Mouse (Mus musculus) kidney, adult 8-10 months (tissue): ENCODE data around the gene Cdk15.

Source experiments
- DNase-seq, 2 experiments: peaks; one replicate each; pipeline ENCODE4 v3.0.0; 2022

The Cdk15 gene

DNA sequence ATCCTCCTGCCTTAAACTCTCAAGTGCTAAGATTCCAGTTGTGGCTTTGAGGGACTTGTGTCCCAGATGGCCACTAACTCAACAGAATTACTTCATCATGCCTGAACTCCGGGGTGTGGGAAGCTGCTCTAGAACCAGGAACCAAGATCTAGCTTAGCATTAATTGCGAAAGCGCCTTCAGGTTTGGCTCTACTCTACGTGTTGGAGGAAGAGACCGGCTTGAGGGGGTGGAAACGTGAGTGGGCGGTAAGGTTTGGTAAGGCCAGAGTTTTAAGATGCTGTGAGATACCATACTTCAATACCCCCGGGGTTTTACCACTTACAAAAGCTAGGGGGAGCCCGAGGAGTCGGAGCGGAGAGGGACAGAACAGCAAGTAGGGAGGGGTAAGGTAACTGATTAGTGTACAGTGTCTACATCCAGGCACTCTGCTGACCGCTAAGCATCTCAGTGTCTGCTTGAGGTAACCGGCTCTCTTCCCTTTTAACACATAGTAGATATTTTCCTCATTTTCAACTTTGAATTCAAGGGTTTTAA lies 29.7 kb downstream of the Cdk15 start:
- DNase-seq: no peak

DNA sequence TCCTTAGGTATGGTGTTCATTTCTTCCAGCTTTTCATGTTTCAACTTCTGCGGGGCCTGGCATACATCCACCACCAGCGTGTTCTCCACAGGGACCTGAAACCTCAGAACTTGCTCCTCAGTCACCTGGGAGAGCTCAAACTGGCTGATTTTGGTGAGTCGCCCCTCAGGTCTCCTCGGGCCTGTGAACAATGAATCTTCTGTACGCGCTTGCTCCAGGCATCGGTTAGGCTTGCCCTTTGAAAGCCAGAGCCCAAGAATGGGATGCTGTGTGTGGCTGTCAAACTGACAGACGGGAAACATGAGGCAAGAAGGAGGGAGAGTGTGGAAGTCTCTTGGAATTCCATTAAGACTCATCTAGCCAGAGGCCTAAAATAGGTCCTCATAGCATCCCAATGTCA lies 31.0 kb downstream of the Cdk15 start:
- DNase-seq: no peak

DNA sequence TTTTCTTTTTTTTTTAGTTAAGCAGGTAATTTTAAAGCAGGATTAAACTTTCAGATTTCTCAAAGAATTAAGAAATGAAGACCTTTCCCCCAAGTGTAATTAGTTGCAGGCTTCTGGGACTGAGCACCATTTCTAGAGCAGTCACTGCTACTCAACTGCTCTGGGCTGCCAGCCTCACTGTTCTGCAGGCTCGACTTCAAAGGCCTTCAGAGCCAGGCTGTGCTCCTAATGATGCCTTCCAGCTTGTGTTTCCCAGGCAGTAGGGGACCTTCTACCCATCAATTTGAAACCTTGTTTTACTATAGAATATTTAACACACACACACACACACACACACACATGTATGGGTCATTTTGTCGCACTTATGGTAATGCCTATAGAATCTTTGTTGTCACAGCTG lies 34.9 kb downstream of the Cdk15 start:
- no peak for DNase-seq

DNA sequence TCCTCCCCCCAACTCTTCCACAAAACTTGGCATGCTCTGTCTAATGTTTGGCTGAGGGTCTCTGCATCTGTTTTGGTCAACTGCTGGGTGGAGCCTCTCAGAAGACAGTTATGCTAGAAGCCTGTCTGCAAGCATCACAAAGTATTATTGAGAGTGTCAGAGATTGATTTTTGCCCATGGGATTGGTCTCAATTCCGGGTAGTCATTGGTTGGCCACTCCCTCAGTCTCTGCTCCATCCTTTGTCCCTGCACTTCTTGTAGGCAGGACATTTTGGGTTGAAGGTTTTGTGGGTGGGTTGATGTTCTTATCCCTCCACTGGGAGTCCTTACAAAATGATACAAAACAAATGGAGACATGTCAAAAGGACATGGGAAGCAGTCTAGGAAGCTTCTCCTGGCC lies 39.1 kb downstream of the Cdk15 start:
- no peak for DNase-seq

DNA sequence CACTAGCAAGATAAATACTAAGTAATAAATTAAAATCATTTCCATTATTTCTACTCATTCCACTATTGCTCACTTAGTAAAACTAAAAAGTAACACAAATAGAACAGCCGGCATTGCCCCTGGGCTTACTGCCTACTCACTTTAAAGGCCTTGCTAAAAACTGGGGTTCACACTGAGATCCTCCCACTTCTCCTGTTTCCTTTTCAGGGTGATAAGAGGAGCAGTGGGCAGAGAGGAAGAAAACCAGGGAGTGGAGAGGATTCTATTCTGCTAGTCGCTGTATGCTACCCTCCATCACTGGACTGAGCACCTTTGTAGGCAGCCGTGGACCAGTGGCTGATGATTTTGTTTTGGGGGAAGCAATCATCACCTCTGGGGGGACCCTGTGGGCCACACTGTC lies 40.5 kb downstream of the Cdk15 start:
- DNase-seq: no peak

DNA sequence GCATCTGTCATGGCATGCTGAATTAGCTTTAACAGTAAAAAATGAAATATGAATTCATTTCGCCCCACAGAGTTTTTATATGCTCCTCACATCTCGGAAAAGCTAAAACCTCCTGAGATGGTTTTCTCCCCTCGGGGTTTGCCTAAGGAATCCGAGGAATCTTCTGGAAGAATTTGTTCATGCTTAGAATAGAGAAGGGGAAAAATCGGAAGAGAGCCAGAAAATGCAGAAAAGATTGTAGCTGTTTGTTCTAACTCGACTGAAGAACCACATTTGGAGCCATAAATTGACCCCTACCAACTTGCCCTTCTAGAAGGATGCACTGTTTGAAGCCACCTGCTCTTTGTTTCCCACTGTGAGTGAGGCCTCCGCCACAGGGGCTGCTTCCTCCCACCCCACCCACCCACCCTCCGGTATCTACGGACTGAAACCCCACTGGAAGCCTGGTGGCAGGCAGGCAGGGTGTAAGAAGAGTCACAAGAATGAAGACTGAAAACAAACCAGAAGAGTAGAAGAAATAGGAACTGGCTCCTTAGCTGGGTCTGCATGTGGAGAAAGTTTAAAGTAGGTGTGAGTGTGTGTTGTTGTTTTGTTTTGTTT lies 41.9 kb downstream of the Cdk15 start:
- DNase-seq: no peak

DNA sequence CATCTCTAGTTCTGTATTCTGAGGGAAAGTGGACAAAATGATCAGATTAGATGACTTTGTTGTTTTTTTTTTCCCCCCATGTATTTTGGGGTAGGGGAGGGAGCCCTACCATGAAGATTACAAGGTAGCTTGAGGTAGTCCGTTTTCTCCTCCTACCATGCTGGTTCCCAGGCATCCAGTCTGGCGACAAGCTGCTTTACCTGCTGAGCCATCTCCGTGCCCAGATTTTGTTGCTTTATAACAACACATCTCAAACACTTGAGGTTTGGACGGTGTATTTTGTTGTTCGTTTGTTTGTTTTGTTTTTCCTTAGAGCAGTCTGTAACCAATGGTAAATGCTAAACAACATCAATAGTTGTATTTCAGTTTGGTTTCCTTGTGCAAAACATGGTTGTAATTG lies 50.6 kb downstream of the Cdk15 start:
- DNase-seq: no peak

DNA sequence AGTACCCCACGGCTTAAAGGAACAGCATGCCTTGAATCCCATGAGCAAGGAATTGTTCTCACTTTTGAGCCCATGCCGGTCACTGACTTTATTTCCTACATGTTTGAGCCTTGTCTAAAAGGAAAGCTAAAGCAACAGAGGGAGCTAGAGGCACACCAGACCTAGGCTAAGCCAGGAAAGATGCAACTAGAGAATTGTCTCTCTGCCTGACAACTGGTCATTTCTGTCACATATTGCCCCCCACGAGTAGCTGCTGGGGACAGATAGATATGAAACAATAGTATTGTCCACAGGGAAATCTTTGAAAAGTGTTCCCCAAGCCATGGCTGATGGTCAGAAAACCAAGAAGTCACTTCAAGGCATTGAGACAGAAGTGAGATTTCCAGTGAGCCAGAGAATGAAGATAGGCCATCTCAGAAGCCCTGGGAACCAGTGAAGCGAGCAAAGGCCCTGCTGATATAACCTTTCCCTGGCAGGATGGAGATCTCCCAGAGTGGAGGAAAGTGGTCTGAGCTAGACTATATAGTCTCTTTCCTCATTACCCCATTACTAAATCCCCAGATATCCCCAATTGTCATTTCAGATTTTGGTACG lies 54.7 kb downstream of the Cdk15 start:
- no peak for DNase-seq

DNA sequence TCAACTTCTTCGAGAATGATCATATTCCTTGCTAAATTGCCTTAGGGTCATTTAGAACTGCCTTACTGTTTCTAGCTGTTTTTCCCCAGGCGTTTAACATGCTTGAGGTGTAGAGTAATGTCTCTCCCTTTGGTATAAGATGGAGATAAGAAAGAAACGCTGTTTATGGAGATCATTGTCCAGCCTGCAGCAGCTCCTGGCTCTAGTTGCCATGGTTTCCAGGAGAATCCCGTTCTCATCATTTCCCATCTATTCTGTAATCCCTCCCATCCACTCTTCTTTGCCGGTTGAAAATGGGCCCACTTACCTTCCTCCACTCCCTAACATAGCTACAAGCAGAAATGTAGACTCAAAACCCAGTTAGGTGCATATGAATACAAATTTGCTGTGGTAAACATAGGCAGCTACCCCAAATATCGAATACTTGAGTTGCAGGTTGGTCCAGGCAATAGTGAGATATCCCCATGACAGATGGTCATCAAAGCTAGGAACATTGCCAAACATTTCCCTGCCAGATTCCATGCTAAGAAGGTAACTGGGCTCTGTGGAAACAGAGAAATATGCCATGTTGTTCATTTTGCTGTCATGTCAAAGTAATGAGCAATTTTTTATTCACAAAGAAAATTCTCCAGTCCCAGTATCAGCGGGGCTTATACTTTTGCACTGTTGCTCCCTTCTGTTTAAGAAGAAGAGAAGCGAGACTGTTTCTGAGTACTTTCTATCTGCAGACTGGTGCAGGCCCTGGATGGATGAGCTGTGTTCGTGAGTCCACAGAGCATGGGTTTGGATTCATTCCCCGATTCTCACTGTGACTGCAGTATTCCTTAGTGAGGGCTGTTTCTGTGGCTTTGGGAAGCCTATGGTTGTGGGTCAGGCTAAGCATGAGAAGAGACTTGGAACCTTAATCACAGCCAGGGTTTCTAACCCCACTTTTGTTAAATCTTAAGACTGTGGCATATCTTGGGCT lies 55.8 kb downstream of the Cdk15 start:
- no peak for DNase-seq

DNA sequence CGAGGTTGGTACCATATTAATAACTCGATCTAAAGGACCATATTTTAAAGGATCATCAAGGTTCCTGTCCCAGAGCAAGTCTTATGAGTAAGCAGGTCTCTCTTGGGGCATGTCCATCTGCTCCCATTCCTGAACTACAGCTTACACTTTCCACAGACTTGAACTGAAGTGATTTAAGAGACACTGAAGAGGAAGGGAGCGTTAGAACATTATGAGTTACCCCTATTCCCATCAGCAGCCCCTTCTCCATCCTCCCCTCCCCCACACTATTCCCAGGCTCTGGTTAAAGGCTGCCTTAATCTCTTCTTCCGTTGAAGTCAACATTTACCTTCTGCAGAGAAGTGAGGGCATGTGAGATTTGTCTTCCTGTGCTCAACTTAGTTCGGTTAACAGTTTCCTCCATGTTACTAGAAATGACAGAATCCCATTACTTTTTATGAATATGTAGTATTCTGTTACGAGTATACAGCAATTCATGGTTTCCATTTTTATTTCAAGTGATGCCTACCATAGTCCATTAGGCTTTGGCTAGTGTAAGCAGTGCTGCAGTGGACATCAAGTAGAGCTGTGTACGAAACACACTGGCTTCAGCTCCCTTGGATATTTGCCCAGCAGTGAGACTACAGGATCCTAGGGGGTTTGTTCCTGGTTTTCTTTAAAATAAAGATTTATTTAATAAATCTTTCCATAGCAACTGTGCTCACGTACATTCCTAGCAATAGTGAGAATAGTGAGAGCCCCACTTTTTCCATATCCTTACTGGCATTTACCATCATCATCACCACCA lies 56.6 kb downstream of the Cdk15 start:
- no peak for DNase-seq

DNA sequence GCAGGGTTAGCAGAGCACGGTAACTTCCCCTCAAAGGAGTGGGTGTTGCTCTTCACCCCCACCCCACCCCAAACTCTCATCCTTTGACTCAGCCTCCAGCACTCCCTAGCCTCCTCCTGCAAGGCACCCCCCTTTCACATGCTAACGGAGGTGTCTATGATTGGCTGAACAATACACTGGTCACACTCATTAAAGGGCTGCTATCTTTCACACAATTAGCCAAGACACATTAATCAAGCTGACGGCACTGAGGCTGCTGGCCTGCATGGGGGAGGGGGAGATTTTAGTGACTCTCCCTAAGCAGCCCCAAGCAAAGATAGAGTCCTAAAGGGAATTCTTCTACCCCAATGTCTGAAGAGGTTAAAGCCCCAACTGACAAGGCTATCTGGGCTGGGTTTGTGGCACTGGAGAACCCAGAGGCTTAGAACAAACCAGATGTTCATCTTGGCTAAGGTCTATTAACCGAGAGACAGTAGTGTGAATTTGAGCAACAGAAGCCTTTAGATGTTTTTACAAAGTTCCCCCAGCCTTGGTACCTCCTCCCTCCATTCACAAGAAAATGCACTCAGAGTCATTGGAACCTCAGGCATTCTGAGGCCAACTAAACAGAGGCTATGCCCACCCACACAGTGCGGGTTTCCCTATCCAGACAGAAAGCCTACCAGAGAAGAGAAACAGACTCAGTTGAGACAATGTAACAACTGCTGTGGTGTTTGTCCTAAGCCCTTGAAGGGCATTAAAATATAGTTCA lies 58.5 kb downstream of the Cdk15 start:
- no peak for DNase-seq

DNA sequence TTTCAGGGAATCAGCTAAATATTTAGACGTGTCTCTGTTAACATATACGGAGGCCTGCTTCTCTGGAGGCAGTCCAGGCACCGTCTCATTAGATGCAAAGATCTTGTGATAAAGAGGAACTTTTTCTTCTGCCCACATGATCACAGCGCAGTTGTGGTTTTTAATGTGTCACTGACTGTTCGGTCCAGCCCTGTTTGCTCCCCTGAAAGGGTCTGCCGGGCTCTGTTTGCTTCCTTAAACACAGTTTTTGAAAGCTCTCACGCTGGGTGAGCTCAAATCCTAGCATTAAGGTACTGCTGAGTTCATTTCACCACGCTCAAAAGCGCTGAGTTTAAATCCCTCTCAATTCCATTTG lies 59.3 kb downstream of the Cdk15 start:
- no peak for DNase-seq

DNA sequence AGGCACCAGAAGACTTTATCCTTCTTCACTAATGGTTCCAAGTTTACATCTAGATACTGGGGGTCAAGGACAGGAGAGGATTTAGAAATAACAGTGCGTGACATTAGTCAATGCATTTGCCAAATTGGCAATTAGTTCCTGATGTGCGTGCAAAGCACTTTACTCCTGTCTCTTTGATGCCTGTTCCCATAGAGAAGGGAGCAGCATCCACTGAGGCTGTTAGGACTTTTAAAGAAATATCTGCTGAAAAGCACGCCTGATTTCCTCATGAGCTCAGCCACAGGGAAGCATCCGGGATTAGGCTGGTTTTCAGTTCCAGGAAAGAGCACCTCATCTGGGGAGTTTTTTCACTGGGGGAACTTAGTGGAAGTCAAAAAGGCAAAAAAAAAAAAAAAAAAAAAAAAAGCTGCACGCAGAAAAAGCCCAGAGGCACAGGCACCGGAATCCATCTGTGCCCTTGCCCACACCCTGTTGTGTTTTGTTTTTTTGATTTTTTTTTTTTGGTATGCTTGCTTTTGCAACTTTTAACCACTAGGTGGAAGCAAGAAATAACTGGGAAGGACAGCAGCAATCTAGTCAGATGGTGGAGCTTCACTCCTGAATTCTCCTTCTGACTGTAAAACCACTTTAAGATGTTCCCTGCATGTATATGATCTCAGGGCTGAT lies 59.8 kb downstream of the Cdk15 start:
- peak in 1 of 2 experiments; percentile 20 for DNase-seq

DNA sequence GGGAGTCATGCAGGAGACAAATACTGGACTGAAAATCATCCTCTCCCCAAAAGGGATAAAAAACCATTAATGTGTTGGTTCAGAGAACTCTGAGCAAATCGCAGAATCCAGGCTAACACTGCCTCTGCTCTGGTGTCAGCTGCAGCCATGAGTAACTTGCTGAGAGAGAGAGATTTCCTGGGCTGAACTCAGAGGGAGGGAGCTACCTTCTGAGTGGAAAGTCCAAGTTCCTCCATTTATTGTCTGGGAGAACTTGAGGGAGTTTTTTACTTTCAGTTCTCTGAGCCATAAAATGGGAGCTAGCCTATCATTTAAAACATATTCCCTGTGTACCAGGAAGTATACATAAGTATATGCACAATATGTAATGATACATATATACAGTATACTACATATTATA lies 60.7 kb downstream of the Cdk15 start:
- DNase-seq: peak; percentile 36

DNA sequence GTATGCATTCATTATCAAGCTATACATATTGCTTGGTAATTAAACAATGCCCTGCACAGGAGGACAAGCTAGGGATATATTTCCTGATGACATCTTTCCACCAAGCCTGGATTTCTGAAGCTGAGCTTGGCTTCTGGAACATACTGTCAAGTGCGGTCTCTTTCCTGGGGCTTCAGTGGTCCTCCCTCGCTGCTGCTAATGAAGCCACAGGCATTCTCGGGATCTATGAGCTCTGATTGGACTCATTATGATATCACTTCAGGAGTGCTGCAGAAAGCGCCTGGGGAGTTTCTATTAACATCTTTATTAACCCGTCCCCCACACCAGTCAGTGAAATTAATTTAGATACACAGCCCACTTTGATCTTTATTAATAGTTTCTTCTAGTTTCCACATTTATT lies 62.2 kb downstream of the Cdk15 start:
- DNase-seq: no peak

DNA sequence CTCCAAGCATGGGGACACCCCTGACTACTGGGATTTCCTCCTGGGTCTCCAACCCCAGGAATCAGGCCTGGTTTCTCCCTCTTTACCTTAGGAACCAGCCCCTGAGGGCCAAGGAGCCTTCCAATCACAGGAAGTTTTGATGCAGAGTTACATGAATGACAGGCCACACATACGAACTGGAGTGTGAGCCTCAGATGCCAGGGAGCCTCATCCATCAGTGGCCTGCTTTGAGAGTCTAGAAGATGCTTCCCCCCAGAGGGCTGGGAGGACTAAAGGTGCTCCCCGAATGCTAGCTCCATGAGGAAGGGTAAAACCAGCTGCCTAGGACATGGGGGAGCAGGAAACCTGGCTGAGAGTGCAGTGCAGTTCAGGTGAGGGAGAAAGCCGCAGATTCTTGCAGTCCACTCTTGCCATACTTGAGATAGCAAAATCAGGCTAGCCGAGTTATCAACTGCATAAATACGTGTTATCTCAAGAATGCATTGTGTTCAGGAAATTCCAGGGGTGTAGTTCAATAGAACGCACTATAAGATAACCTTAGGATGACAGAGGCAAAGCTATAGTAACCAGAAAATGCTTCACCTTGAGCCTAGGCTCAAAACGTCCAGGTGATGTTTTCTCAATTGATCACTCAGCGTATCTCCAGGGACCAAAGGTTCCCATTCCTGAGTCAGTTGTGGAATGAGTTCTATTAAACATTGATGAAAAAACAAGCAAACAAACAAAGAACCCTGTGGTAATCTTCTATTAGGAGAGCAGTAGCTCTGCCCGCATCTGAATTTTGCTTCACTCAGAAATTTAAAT lies 64.6 kb downstream of the Cdk15 start:
- DNase-seq: peak in 1 of 2 experiments; percentile 46

DNA sequence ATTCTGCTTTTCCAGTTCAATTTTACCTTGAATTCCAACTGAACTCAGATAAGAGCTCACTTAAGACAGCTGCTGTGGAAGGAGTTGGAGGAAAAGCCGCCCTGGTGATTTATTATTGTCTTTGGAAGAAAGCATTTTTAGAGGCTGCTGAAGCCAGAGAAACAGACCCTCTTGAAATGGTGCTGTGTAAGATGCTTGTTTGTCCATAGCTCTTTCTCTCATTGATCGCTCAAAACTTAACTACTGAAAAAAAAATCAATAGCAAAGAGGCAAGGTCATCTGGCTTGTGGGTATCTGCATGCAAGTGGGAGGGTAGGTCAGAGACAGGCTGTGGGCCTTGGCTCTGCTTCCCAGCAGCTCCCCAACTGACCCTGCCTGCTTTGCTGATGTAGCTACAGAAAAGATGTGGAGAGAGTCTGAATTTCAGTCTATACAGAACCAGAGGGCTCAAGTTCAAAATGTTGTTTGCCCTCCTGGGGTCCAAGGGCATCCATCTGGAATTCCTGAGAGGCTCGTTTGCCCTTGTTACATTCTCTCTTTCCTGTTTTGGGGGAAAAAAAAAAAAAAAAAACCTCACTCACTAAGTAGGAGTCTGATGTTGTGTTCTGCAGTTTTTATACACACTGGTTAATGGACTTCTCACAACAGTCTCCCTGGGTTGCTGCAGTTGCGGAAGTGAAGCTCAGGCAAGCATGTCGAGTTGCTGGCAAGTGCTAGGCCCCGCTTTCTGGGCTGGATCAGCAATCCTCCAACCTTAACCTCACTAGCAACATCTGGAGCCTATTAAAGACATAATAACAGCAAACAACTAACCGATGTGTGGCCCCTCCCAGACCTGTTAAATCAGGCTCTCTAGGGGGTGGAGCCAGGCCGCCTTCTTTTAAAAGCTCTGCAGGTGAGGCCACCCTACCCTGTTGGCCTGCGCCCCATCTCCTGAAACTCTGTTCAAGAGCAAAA lies 65.5 kb downstream of the Cdk15 start:
- peak; percentile 70 to 75 for DNase-seq

DNA sequence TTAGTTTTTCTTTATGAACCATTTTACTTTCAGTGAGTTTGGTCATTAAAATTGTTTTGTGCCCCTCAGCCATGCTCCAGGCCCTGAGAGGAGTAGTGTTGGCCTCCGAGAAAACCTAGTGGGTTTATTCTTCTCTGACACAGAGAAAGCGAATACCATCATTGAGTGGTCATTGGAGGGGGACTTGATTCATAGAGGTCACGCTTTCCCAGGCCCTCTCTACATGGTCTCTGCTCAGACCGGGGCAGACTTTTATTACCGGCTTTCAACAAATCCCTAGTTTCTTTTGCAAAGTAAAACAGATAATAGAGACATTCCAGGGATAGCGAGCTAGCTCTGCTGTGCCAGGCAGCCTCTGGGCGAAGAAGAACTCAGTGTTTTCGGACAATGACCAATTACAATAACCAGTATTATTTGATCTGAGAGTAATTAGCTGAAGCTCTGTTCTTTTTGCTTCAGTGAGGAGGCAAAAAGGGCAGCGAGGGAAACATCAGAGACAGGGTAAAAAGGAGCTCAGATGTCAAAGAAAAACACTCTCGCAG lies 70.2 kb downstream of the Cdk15 start:
- no peak for DNase-seq

DNA sequence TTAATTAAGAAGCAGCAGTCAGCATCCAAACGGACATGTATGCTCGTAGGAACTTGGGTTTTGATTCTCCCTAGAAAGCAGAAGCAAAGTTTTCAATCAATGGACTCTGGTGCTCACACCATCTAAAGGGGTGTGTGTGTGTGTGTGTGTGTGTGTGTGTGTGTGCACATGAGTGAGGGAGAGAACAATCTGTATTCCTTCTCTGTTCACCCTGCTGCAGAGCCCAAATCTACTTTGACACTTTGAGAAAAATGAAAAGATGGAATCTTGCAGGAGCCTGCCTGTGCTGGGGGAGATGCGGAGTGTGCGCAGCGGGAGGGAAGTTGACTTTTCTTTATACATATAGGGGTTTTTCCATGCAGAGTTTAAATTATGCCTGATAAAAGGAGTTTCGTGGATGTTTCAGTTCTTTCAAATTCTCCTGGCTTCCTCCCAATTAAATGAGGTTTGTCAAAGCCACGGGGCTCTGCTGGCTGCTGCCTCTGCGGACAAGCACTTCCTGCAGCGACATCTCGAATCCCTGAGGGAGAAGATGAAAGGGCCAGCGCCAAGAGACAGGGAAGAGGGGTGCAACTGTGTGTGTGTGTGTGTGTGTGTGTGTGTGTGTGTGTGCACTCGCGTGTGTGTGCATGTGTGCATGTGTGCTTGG lies 76.2 kb downstream of the Cdk15 start:
- DNase-seq: no peak
